Mouse (Mus musculus) limb, embryonic 15.5 days (tissue): ENCODE results near the gene Paqr7. TPM values are rescaled to one million over a fixed set of nuclear protein-coding genes. Genes with fewer than 3 reads are reported as not detected.

ENCODE experiments used
- ATAC-seq: fragments of 200-750 bp; cut with Nextera tagmentation; 2 replicates; pipeline ENCODE4 v1.8.0; 2017; ENCODE audit warnings: low read depth, moderate TSS enrichment; ENCODE audit not compliant: insufficient number of reproducible peaks, low FRiP score, low TSS enrichment
- H3K27ac ChIP-seq: fragments of 300-500 bp; sonication (generic); 2 replicates; pipeline ENCODE4 v1.5.1; 2015; ENCODE audit warnings: moderate library complexity, mild to moderate bottlenecking, inconsistent platforms
- H3K27me3 ChIP-seq: fragments of 300-500 bp; sonication (generic); 2 replicates; pipeline ENCODE4 v1.6.1; 2015; ENCODE audit warnings: inconsistent platforms
- H3K36me3 ChIP-seq: fragments of 300-500 bp; sonication (generic); 2 replicates; pipeline ENCODE4 v1.6.1; 2015; ENCODE audit warnings: inconsistent platforms
- H3K4me1 ChIP-seq: fragments of 300-500 bp; sonication (generic); 2 replicates; pipeline ENCODE4 v1.6.1; 2015; ENCODE audit warnings: inconsistent platforms
- H3K4me2 ChIP-seq: fragments of 300-500 bp; sonication (generic); 2 replicates; pipeline ENCODE4 v1.6.1; 2015; ENCODE audit warnings: mild to moderate bottlenecking, inconsistent platforms
- H3K4me3 ChIP-seq: fragments of 300-500 bp; sonication (generic); 2 replicates; pipeline ENCODE4 v1.5.1; 2015; ENCODE audit warnings: mild to moderate bottlenecking, inconsistent platforms
- H3K9ac ChIP-seq: fragments of 300-500 bp; sonication (generic); 2 replicates; pipeline ENCODE4 v1.6.1; 2015; ENCODE audit warnings: inconsistent platforms
- H3K9me3 ChIP-seq: fragments of 300-500 bp; sonication (generic); 2 replicates; pipeline ENCODE4 v1.6.1; 2016; ENCODE audit warnings: inconsistent platforms
- WGBS: fragments of 180-500 bp; shearing (Covaris S2); methylation state at CpG from one replicate; pipeline ENCODE4 v1.1.7; 2015; 5-methylcytosine and 5-hydroxymethylcytosine counted together
- polyA plus RNA-seq: library from polyadenylated mRNA; unstranded; fragments of >200 nt; fragmentation: Nextera tagmentation; extraction: Ambion mirVana; gene quantifications from 2 replicates; pipeline ENCODE4 v1.2.1, GENCODE M21; 2015

Paqr7 gene
- polyA plus RNA-seq, 1 experiment from 2014 or later = 6.3 TPM

GRCm38 (mm10) chr4:134478031-134478430 is 18.5 kb upstream of the Paqr7 start:
- ATAC-seq = 0 out of 2 replicates have a peak, but pooled peaks have one; percentile 46
- Histone ChIP-seq H3K4me1 (peaks cover 8% of the 10 kb centered on the region; the same call in 1 of the 2 replicates), H3K4me3 (no peak overlapping the region), H3K9me3 (no peaks in the 10 kb centered on the region), H3K27ac (no peak overlapping the region), H3K27me3 (0 out of 2 replicates have a peak, but pooled peaks cover 3% of the 10 kb centered on the region), H3K9ac (no peak overlapping the region; the same call in 1 of the 2 replicates), H3K4me2 (no peak overlapping the region), H3K36me3 (peaks cover 38% of the 10 kb centered on the region)
- WGBS = 5% methylated on average over 9 of the region's 9 CpGs

- no peak overlapping the region for H3K4me3 ChIP-seq
- no peak overlapping the region for H3K4me2 ChIP-seq
- H3K9ac ChIP-seq = no peak overlapping the region
- no peak for ATAC-seq
- H3K27me3 ChIP-seq = 0 out of 2 replicates have a peak, but pooled peaks cover 3% of the 10 kb centered on the region
- H3K4me1 ChIP-seq = peaks cover 6% of the 10 kb centered on the region; the same call in 1 of the 2 replicates
- peaks cover 24% of the 10 kb centered on the region for H3K36me3 ChIP-seq
- no peaks in the 10 kb centered on the region for H3K9me3 ChIP-seq
- 80% methylated on average over 4 of the region's 4 CpGs for WGBS
- no peak overlapping the region for H3K27ac ChIP-seq
These were observed 16.7 kb upstream of the Paqr7 start for GRCm38 (mm10) chr4:134479839-134480238.

GRCm38 (mm10) chr4:134480864-134481263 is 15.6 kb upstream of the Paqr7 start:
- Histone ChIP-seq H3K4me2 (no peak overlapping the region), H3K27me3 (0 out of 2 replicates have a peak, but pooled peaks cover 3% of the 10 kb centered on the region), H3K36me3 (peaks cover 14% of the 10 kb centered on the region), H3K9ac (no peak overlapping the region), H3K4me3 (no peak overlapping the region), H3K9me3 (no peaks in the 10 kb centered on the region), H3K27ac (no peak overlapping the region), H3K4me1 (peaks cover 6% of the 10 kb centered on the region; the same call in 1 of the 2 replicates)
- ATAC-seq = no peak
- 18% methylated on average over 6 of the region's 6 CpGs for WGBS

GRCm38 (mm10) chr4:134481270-134481669 is 15.2 kb upstream of the Paqr7 start:
- WGBS = 70% methylated on average over 6 of the region's 6 CpGs
- no peaks in the 10 kb centered on the region for H3K9me3 ChIP-seq
- H3K4me3 ChIP-seq = no peak overlapping the region
- H3K36me3 ChIP-seq = peaks cover 10% of the 10 kb centered on the region
- H3K4me1 ChIP-seq = peaks cover 6% of the 10 kb centered on the region; the same call in 1 of the 2 replicates
- 0 out of 2 replicates have a peak, but pooled peaks cover 3% of the 10 kb centered on the region for H3K27me3 ChIP-seq
- no peak overlapping the region for H3K27ac ChIP-seq
- ATAC-seq = no peak
- H3K9ac ChIP-seq = no peak overlapping the region
- no peak overlapping the region for H3K4me2 ChIP-seq

- Histone ChIP-seq H3K4me2 (no peak overlapping the region), H3K4me1 (peaks cover 6% of the 10 kb centered on the region; the same call in 1 of the 2 replicates), H3K27me3 (0 out of 2 replicates have a peak, but pooled peaks cover 3% of the 10 kb centered on the region), H3K9ac (no peak overlapping the region), H3K36me3 (no peaks in the 10 kb centered on the region), H3K4me3 (no peak overlapping the region), H3K9me3 (no peaks in the 10 kb centered on the region), H3K27ac (no peak overlapping the region)
- ATAC-seq = no peak
- WGBS = 77% methylated on average over 8 of the region's 8 CpGs
These were observed 14.1 kb upstream of the Paqr7 start for GRCm38 (mm10) chr4:134482442-134482841.

GRCm38 (mm10) chr4:134483078-134483688 is 13.3 kb upstream of the Paqr7 start:
- Histone ChIP-seq H3K9ac (no peak overlapping the region), H3K4me2 (no peak overlapping the region), H3K27me3 (0 out of 2 replicates have a peak, but pooled peaks cover 3% of the 10 kb centered on the region), H3K4me1 (0 out of 2 replicates have a peak, but pooled peaks cover 2% of the 10 kb centered on the region), H3K9me3 (no peaks in the 10 kb centered on the region), H3K4me3 (no peak overlapping the region), H3K36me3 (no peaks in the 10 kb centered on the region), H3K27ac (no peak overlapping the region)
- 62% methylated on average over 6 of the region's 6 CpGs for WGBS
- no peak for ATAC-seq

GRCm38 (mm10) chr4:134483696-134484095 is 12.8 kb upstream of the Paqr7 start:
- Histone ChIP-seq H3K9ac (no peak overlapping the region), H3K4me3 (no peak overlapping the region), H3K27ac (no peak overlapping the region), H3K4me2 (no peak overlapping the region), H3K36me3 (no peaks in the 10 kb centered on the region), H3K27me3 (0 out of 2 replicates have a peak, but pooled peaks cover 3% of the 10 kb centered on the region), H3K4me1 (0 out of 2 replicates have a peak, but pooled peaks cover 2% of the 10 kb centered on the region), H3K9me3 (no peaks in the 10 kb centered on the region)
- ATAC-seq = no peak
- WGBS = 36% methylated on average over 6 of the region's 6 CpGs

- WGBS = 84% methylated on average over 10 of the region's 10 CpGs
- ATAC-seq = no peak
These were observed 12.3 kb upstream of the Paqr7 start for GRCm38 (mm10) chr4:134484231-134484630.

GRCm38 (mm10) chr4:134485151-134485900 is 11.2 kb upstream of the Paqr7 start:
- WGBS = 90% methylated on average over 5 of the region's 5 CpGs
- Histone ChIP-seq H3K4me3 (no peak overlapping the region), H3K4me2 (no peak overlapping the region), H3K36me3 (no peaks in the 10 kb centered on the region), H3K27me3 (0 out of 2 replicates have a peak, but pooled peaks cover 3% of the 10 kb centered on the region), H3K9ac (no peak overlapping the region), H3K4me1 (0 out of 2 replicates have a peak, but pooled peaks cover 2% of the 10 kb centered on the region), H3K27ac (no peak overlapping the region), H3K9me3 (no peaks in the 10 kb centered on the region)
- ATAC-seq = no peak

More at GRCm38 (mm10) chr4:134484231-134484630, 12.3 kb upstream of the Paqr7 start:
- Histone ChIP-seq H3K4me3 (no peak overlapping the region), H3K9me3 (no peaks in the 10 kb centered on the region), H3K4me2 (no peak overlapping the region), H3K27me3 (0 out of 2 replicates have a peak, but pooled peaks cover 3% of the 10 kb centered on the region), H3K9ac (no peak overlapping the region), H3K27ac (no peak overlapping the region; the same call in 1 of the 2 replicates), H3K36me3 (no peaks in the 10 kb centered on the region), H3K4me1 (0 out of 2 replicates have a peak, but pooled peaks cover 2% of the 10 kb centered on the region)

GRCm38 (mm10) chr4:134488211-134488610 is 8.3 kb upstream of the Paqr7 start:
- Histone ChIP-seq H3K36me3 (no peaks in the 10 kb centered on the region), H3K4me1 (0 out of 2 replicates have a peak, but pooled peaks cover 2% of the 10 kb centered on the region), H3K9ac (no peak overlapping the region), H3K27ac (no peak overlapping the region), H3K4me2 (no peak overlapping the region), H3K27me3 (no peaks in the 10 kb centered on the region), H3K9me3 (no peaks in the 10 kb centered on the region), H3K4me3 (no peak overlapping the region)
- 86% methylated on average over 5 of the region's 5 CpGs for WGBS
- ATAC-seq = no peak

GRCm38 (mm10) chr4:134489986-134490665 is 6.4 kb upstream of the Paqr7 start:
- no peak overlapping the region for H3K4me2 ChIP-seq
- H3K9me3 ChIP-seq = no peaks in the 10 kb centered on the region
- H3K27ac ChIP-seq = no peak overlapping the region
- WGBS = 88% methylated on average over 11 of the region's 11 CpGs
- no peak overlapping the region for H3K4me3 ChIP-seq
- H3K36me3 ChIP-seq = no peaks in the 10 kb centered on the region
- no peak for ATAC-seq
- H3K9ac ChIP-seq = no peak overlapping the region
- H3K4me1 ChIP-seq = peaks cover 6% of the 10 kb centered on the region
- no peaks in the 10 kb centered on the region for H3K27me3 ChIP-seq
